Mouse (Mus musculus) CH12.LX (cell line): ENCODE data around the gene 2900026A02Rik. TPM values are rescaled to one million over a fixed set of nuclear protein-coding genes. Genes with fewer than 3 reads are reported as not detected.
A peak's percentile ranks its signal among the peaks of the same experiment; 100 is the strongest.

ENCODE experiments used
- DNase-seq: peaks from one replicate; pipeline ENCODE4 v3.0.0-alpha.2; 2013; ENCODE audit errors: extremely low read depth
- H3K27ac ChIP-seq: 2 replicates; pipeline ENCODE4 v1.5.1; 2012; ENCODE audit warnings: low read depth, mild to moderate bottlenecking, control low read depth, moderate library complexity; ENCODE audit not compliant: insufficient read depth
- H3K27me3 ChIP-seq: replicated peaks from 2 replicates; pipeline ENCODE3; 2012; ENCODE audit warnings: inconsistent platforms
- H3K36me3 ChIP-seq, 2 experiments: replicated peaks in 1 of 2; 2 replicates each; pipeline versions ENCODE3 to v1.6.1; 2012; ENCODE audit warnings: inconsistent platforms in 1 of 2, low read length in 1 of 2, mild to moderate bottlenecking in 1 of 2, mixed read lengths in 1 of 2, moderate library complexity in 1 of 2; ENCODE audit not compliant: control insufficient read depth in 1 of 2, insufficient read depth in 1 of 2
- H3K4me1 ChIP-seq, 2 experiments: 2 replicates each; pipeline ENCODE4 v1.6.1; 2012; ENCODE audit warnings: inconsistent platforms in 1 of 2, moderate library complexity in 1 of 2; ENCODE audit not compliant: insufficient read depth in 2 of 2, control insufficient read depth in 1 of 2
- H3K4me2 ChIP-seq: 2 replicates; pipeline ENCODE4 v1.6.1; 2012; ENCODE audit warnings: low read depth, mild to moderate bottlenecking, control low read depth; ENCODE audit not compliant: poor library complexity, insufficient read depth, severe bottlenecking
- H3K4me3 ChIP-seq, 3 experiments: fragments of 150-350 bp in 1 of 3; sonication (generic) in 1 of 3; replicated peaks in 1 of 3; 2 replicates each; pipeline versions ENCODE3 to v1.5.1; 2011 to 2012; ENCODE audit warnings: low read depth in 2 of 3, low read length in 2 of 3, mild to moderate bottlenecking in 2 of 3, moderate library complexity in 2 of 3, control low read depth in 1 of 3, improper control_type of control experiment in 1 of 3, inconsistent platforms in 1 of 3, mixed read lengths in 1 of 3; ENCODE audit not compliant: poor library complexity in 1 of 3
- H3K79me2 ChIP-seq: replicated peaks from 2 replicates; pipeline ENCODE4 v1.6.1; 2012; ENCODE audit warnings: mild to moderate bottlenecking, moderate library complexity; ENCODE audit not compliant: control insufficient read depth, poor library complexity, insufficient read depth, severe bottlenecking; ENCODE audit errors: extremely low read depth
- H3K9ac ChIP-seq: 2 replicates; pipeline ENCODE4 v1.6.1; 2012; ENCODE audit warnings: low read depth, mild to moderate bottlenecking, control low read depth, moderate library complexity; ENCODE audit not compliant: insufficient read depth
- H3K9me3 ChIP-seq: replicated peaks from 2 replicates; pipeline ENCODE3; 2012; ENCODE audit warnings: low read length, inconsistent platforms, mixed read lengths
- CTCF ChIP-seq, 2 experiments: IDR thresholded peaks in 1 of 2; conservative IDR thresholded peaks in 1 of 2; 2 replicates each; pipeline ENCODE4 v1.5.1; 2011 to 2012; ENCODE audit warnings: low read depth in 2 of 2, low read length in 2 of 2, improper control_type of control experiment in 1 of 2, inconsistent platforms in 1 of 2, mild to moderate bottlenecking in 1 of 2, moderate library complexity in 1 of 2
- ETS1 ChIP-seq: conservative IDR thresholded peaks from 2 replicates; pipeline ENCODE4 v1.6.1; 2012; ENCODE audit warnings: low read depth, mild to moderate bottlenecking, inconsistent platforms, low read length, improper control_type of control experiment, moderate library complexity
- GABPA ChIP-seq: IDR thresholded peaks from 2 replicates; pipeline ENCODE4 v1.6.1; 2012; ENCODE audit warnings: low read depth, low read length, improper control_type of control experiment, inconsistent platforms; ENCODE audit not compliant: insufficient replicate concordance
- HCFC1 ChIP-seq: IDR thresholded peaks from 2 replicates; pipeline ENCODE4 v1.6.1; 2012; ENCODE audit warnings: low read depth, mild to moderate bottlenecking, inconsistent platforms, low read length, improper control_type of control experiment
- KAT2A ChIP-seq: IDR thresholded peaks from 2 replicates; pipeline ENCODE4 v1.6.1; 2012; ENCODE audit warnings: low read length, improper control_type of control experiment, inconsistent platforms; ENCODE audit not compliant: insufficient replicate concordance
- MAX ChIP-seq: IDR thresholded peaks from 2 replicates; pipeline ENCODE4 v1.6.1; 2011; ENCODE audit warnings: low read length, improper control_type of control experiment
- MAZ ChIP-seq: IDR thresholded peaks from 2 replicates; pipeline ENCODE4 v1.6.1; 2012; ENCODE audit warnings: low read depth, mild to moderate bottlenecking, inconsistent platforms, low read length, improper control_type of control experiment, moderate library complexity
- MEF2A ChIP-seq: IDR thresholded peaks from 2 replicates; pipeline ENCODE4 v1.6.1; 2014; ENCODE audit warnings: low read depth, mild to moderate bottlenecking, inconsistent platforms, low read length, improper control_type of control experiment, borderline replicate concordance
- MYC ChIP-seq: IDR thresholded peaks from 2 replicates; pipeline ENCODE4 v1.6.1; 2011; ENCODE audit warnings: low read depth, mild to moderate bottlenecking, improper control_type of control experiment, low read length
- NRF1 ChIP-seq: IDR thresholded peaks from 2 replicates; pipeline ENCODE4 v1.6.1; 2014; ENCODE audit warnings: low read depth, mild to moderate bottlenecking, inconsistent platforms, low read length, improper control_type of control experiment, moderate library complexity
- POLR2AphosphoS2 ChIP-seq: IDR thresholded peaks from 2 replicates; pipeline ENCODE4 v1.6.1; 2011; ENCODE audit warnings: low read depth, low read length, improper control_type of control experiment
- UBTF ChIP-seq: IDR thresholded peaks from 2 replicates; pipeline ENCODE4 v1.6.1; 2012; ENCODE audit warnings: low read depth, mild to moderate bottlenecking, inconsistent platforms, low read length, improper control_type of control experiment, moderate library complexity
- USF1 ChIP-seq: IDR thresholded peaks from 2 replicates; pipeline ENCODE4 v1.6.1; 2014; ENCODE audit warnings: low read depth, mild to moderate bottlenecking, inconsistent platforms, low read length, improper control_type of control experiment
- ZKSCAN1 ChIP-seq: IDR thresholded peaks from 2 replicates; pipeline ENCODE4 v1.6.1; 2012; ENCODE audit warnings: low read depth, inconsistent platforms, low read length, improper control_type of control experiment, borderline replicate concordance
- dilution Hi-C: fragments of 300-500 bp; cut with MboI; formaldehyde crosslinking; loops from 2 replicates; pipeline ENCODE4 v1.14.3; 2020; ENCODE audit warnings: low sequenced_read_pairs; ENCODE audit not compliant: extremely low pct_unique_long_range_greater_than_20kb, extremely low pct_ligation_motif_present
- in situ Hi-C: fragments of 300-500 bp; cut with MboI; formaldehyde crosslinking; loops from 3 replicates; pipeline ENCODE4 v1.14.3; 2019; ENCODE audit warnings: low sequenced_read_pairs, low pct_ligation_motif_present, low pct_unique_long_range_greater_than_20kb, mixed read lengths
- polyA plus RNA-seq: library from polyadenylated mRNA; unstranded; fragments of >175 nt; gene quantifications from 2 replicates; pipeline ENCODE4 v1.2.1, GENCODE M21; 2012; ENCODE audit warnings: low read depth; ENCODE audit not compliant: insufficient read length
- total RNA-seq, 2 experiments: library from RNA; depleted of rRNA; stranded (reverse); fragments of 300-350 nt in 1 of 2; fragments of >200 nt in 1 of 2; gene quantifications; 2 replicates each; pipeline ENCODE4 v1.2.3; 2012 to 2014

2900026A02Rik gene
- total and polyA plus RNA-seq, 3 experiments = 0.85 to 4.6 (median 0.93) TPM

GRCm38 (mm10) chr5:113091162-113091561, 129.9 kb downstream of the 2900026A02Rik start:
- in situ Hi-C loops = no loop called here
- Histone ChIP-seq H3K4me2 (no peak overlapping the region), H3K27ac (no peak overlapping the region), H3K4me3 (no peak overlapping the region), H3K9me3 (no peaks in the 10 kb centered on the region), H3K27me3 (no peaks in the 10 kb centered on the region), H3K9ac (no peak overlapping the region), H3K79me2 (no peaks in the 10 kb centered on the region), H3K36me3 (peaks cover 0 to 61% of the 10 kb centered on the region in 2 experiments), H3K4me1 (no peaks in the 10 kb centered on the region)
- dilution Hi-C loops = loop anchor here (25.0 kb wide), 1 partner anchor 96 kb away; no protein-coding TSS in a partner anchor
- TF ChIP-seq CTCF (conservative IDR thresholded peaks at IDR 0.05 in 1 of 2, IDR thresholded peaks at IDR 0.05 in 1 of 2; ENCODE audit: low read depth in 2 of 2, low read length in 2 of 2) (peak; percentile 43 to 86), NRF1 (no peak)
- DNase-seq = no peak

GRCm38 (mm10) chr5:113090750-113091149, 130.3 kb downstream of the 2900026A02Rik start:
- Histone ChIP-seq H3K27ac (no peak overlapping the region), H3K4me1 (no peaks in the 10 kb centered on the region), H3K79me2 (no peaks in the 10 kb centered on the region)
- dilution Hi-C loops = loop anchor here (25.0 kb wide), 1 partner anchor 97 kb away; no protein-coding TSS in a partner anchor
- no peak for DNase-seq
- TF ChIP-seq NRF1 (no peak), ZKSCAN1 (no peak), POLR2AphosphoS2 (no peak), MAX (no peak), UBTF (no peak), MAZ (no peak), MEF2A (no peak), MYC (no peak)
- TF ChIP-seq, all 38 proteins: peak for 0
- no peaks in the 10 kb centered on the region for H3K27me3 ChIP-seq
- H3K4me3 ChIP-seq = no peak overlapping the region
- H3K9me3 ChIP-seq = no peaks in the 10 kb centered on the region
- no peak overlapping the region for H3K4me2 ChIP-seq
- peaks cover 0 to 57% of the 10 kb centered on the region in 2 experiments for H3K36me3 ChIP-seq
- H3K9ac ChIP-seq = no peak overlapping the region
- in situ Hi-C loops = no loop called here

DNA sequence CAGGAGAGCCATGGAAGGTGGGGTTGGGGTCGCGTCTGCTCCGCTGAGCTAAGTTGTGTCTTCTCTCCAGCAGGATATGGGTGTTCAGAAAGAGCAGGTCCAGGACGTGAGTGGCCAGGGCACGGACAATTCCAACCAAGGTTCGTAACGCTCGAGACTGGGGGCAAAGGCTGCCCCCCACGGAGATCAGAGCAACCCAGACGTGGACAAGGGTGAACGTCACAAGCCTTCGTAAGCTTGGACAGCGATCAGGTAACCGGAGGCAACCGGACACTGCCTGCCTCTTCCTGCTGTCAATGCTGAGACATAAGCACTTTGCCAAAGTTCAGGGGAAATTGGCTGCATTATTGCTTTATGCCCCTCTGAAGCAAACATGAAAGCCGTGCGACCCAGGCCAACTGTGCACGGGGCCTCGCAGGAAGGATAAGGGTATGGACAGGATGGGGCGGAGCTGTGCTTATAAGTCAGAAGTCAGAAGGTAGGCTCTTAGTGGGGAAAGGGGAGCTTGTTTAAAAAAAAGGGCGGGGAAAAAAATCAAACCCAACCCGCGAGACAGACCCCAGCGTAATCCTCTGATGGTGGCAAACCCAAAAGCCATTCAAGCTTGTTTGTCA, 130.9 kb downstream of the 2900026A02Rik start:
- H3K4me2 ChIP-seq = no peak overlapping the region
- H3K9ac ChIP-seq = no peak overlapping the region
- in situ Hi-C loops = no loop called here
- no peaks in the 10 kb centered on the region for H3K9me3 ChIP-seq
- no peak overlapping the region for H3K27ac ChIP-seq
- no peaks in the 10 kb centered on the region for H3K4me1 ChIP-seq
- H3K36me3 ChIP-seq = peaks cover 0 to 51% of the 10 kb centered on the region in 2 experiments
- no peak for DNase-seq
- TF ChIP-seq ZKSCAN1 (no peak), HCFC1 (no peak), UBTF (no peak), POLR2AphosphoS2 (no peak), GABPA (no peak), ETS1 (no peak), KAT2A (no peak), USF1 (no peak)
- no peaks in the 10 kb centered on the region for H3K27me3 ChIP-seq
- H3K79me2 ChIP-seq = no peaks in the 10 kb centered on the region
- dilution Hi-C loops = loop anchor here (25.0 kb wide), 1 partner anchor 97 kb away; no protein-coding TSS in a partner anchor
- no peak overlapping the region for H3K4me3 ChIP-seq
